Comparison of ENCODE assay signal across 8 mouse cellular contexts in genomic region chr19:55851498-55852324, GRCm38 (mm10).
DNase-seq lines count a peak whose midpoint lies in the region; ATAC-seq lines count a peak whose summit lies in the region.

No protein-coding gene starts in this region.

- no peaks in the 10 kb centered on the region for H3K36me3 ChIP-seq in hindbrain, embryonic 10.5 days
- no peaks in the 10 kb centered on the region for H3K36me3 ChIP-seq in hindbrain, embryonic 12.5 days

- no peak for ATAC-seq in hindbrain, embryonic 12.5 days (ENCODE audit: low FRiP score)
- ATAC-seq in CD4-positive, CD25-positive, alpha-beta regulatory T cell, adult 4 months: no peak

- no peak overlapping the region for H3K9ac ChIP-seq in hindbrain, embryonic 12.5 days

- H3K4me3 ChIP-seq in hindbrain, embryonic 10.5 days: no peak overlapping the region
- no peak overlapping the region for H3K4me3 ChIP-seq in hindbrain, embryonic 12.5 days

- no peaks in the 10 kb centered on the region for H3K27me3 ChIP-seq in hindbrain, embryonic 10.5 days (ENCODE audit: insufficient read depth, poor library complexity, severe bottlenecking)
- H3K27me3 ChIP-seq in hindbrain, embryonic 12.5 days: no peaks in the 10 kb centered on the region

- no peak overlapping the region for H3K4me2 ChIP-seq in hindbrain, embryonic 12.5 days (replicated peaks)

- peaks cover 29% of the 10 kb centered on the region for H3K4me1 ChIP-seq in hindbrain, embryonic 10.5 days (replicated peaks)
- peaks cover 15% of the 10 kb centered on the region for H3K4me1 ChIP-seq in hindbrain, embryonic 12.5 days

- 83% methylated on average over 19 of the region's 19 CpGs for WGBS in hindbrain, embryonic 10.5 days
- WGBS in hindbrain, embryonic 12.5 days: 72% methylated on average over 19 of the region's 19 CpGs

- DNase-seq in hindbrain, embryonic 10.5 days (ENCODE audit: low spot score): no peak
- peak; percentile 80 for DNase-seq in 3134 (ENCODE audit: extremely low read depth, insufficient read length, low spot score)
- peak; percentile 32 for DNase-seq in brain, embryonic 18.5 days (ENCODE audit: low read depth, low spot score)
- DNase-seq in layer of hippocampus, adult 8-10 months (ENCODE audit: low spot score in 2 of 2): peak; percentile 15 to 21
- peak; percentile 11 for DNase-seq in telencephalon, adult 2 months (ENCODE audit: low read depth, low spot score)
- no peak for DNase-seq in cerebellum, adult 9-11 months

- H3K9me3 ChIP-seq in hindbrain, embryonic 10.5 days: no peaks in the 10 kb centered on the region
- no peaks in the 10 kb centered on the region for H3K9me3 ChIP-seq in hindbrain, embryonic 12.5 days (replicated peaks)

- peak overlapping the region; percentile 35; the same call in 1 of the 2 replicates for H3K27ac ChIP-seq in hindbrain, embryonic 10.5 days
- no peak overlapping the region for H3K27ac ChIP-seq in hindbrain, embryonic 12.5 days

Comparison
In these comparisons a context has a peak if more than half of its experiments do, and no peak if none do; other contexts are left out.
1. DNase-seq: peak in 3134 (single experiment), brain, embryonic 18.5 days (single experiment), layer of hippocampus, adult 8-10 months (2 of 2) and telencephalon, adult 2 months (single experiment); none in hindbrain, embryonic 10.5 days (single experiment) and cerebellum, adult 9-11 months (single experiment).